Mouse (Mus musculus) embryonic facial prominence, embryonic 15.5 days (tissue): ENCODE data around the gene Esp6. TPM values are rescaled to one million over a fixed set of nuclear protein-coding genes. Genes with fewer than 3 reads are reported as not detected.
"Not testable (repeated sequence)": the region's sequence is repeated elsewhere in the genome, so short reads cannot be mapped to it uniquely, and the experiment has no call there.

Experiments used
- ATAC-seq: fragments of 200-750 bp; cut with Nextera tagmentation; 2 replicates; pipeline ENCODE4 v1.8.0; 2017; ENCODE audit warnings: low read depth, moderate TSS enrichment; ENCODE audit not compliant: insufficient number of reproducible peaks, low FRiP score, low TSS enrichment
- H3K27ac ChIP-seq: fragments of 300-500 bp; sonication (generic); replicated peaks from 2 replicates; pipeline ENCODE4 v1.5.1; 2015; ENCODE audit warnings: mild to moderate bottlenecking, inconsistent platforms
- H3K27me3 ChIP-seq: fragments of 300-500 bp; sonication (generic); 2 replicates; pipeline ENCODE4 v1.6.1; 2015; ENCODE audit warnings: inconsistent platforms
- H3K36me3 ChIP-seq: fragments of 300-500 bp; sonication (generic); 2 replicates; pipeline ENCODE4 v1.6.1; 2015; ENCODE audit warnings: mild to moderate bottlenecking, inconsistent platforms
- H3K4me1 ChIP-seq: fragments of 300-500 bp; sonication (generic); 2 replicates; pipeline ENCODE4 v1.6.1; 2015; ENCODE audit warnings: inconsistent platforms
- H3K4me2 ChIP-seq: fragments of 300-500 bp; sonication (generic); replicated peaks from 2 replicates; pipeline ENCODE4 v1.6.1; 2015; ENCODE audit warnings: mild to moderate bottlenecking, inconsistent platforms
- H3K4me3 ChIP-seq: fragments of 300-500 bp; sonication (generic); replicated peaks from 2 replicates; pipeline ENCODE4 v1.5.1; 2015; ENCODE audit warnings: mild to moderate bottlenecking, inconsistent platforms
- H3K9ac ChIP-seq: fragments of 300-500 bp; sonication (generic); 2 replicates; pipeline ENCODE4 v1.6.1; 2015; ENCODE audit warnings: inconsistent platforms
- H3K9me3 ChIP-seq: fragments of 300-500 bp; sonication (generic); replicated peaks from 2 replicates; pipeline ENCODE4 v1.6.1; 2016; ENCODE audit warnings: inconsistent platforms
- WGBS: fragments of 180-500 bp; shearing (Covaris S2); methylation state at CpG from one replicate; pipeline ENCODE4 v1.1.7; 2015; 5-methylcytosine and 5-hydroxymethylcytosine counted together
- polyA plus RNA-seq: library from polyadenylated mRNA; unstranded; fragments of >200 nt; fragmentation: Nextera tagmentation; extraction: Ambion mirVana; gene quantifications from 2 replicates; pipeline ENCODE4 v1.2.1, GENCODE M21; 2015

Esp6 gene
- polyA plus RNA-seq, result not detected in 2 replicates

- no peak within 1 kb of the TSS for H3K4me3 ChIP-seq
- H3K4me1 ChIP-seq, result no peaks in the 10 kb centered on the region
- H3K36me3 ChIP-seq, result no peaks in the 10 kb centered on the region
- H3K27ac ChIP-seq, result no peak within 1 kb of the TSS
- no peaks in the 10 kb centered on the region for H3K9me3 ChIP-seq
- no peak for ATAC-seq
- no peak within 1 kb of the TSS for H3K4me2 ChIP-seq
- H3K9ac ChIP-seq, result no peak within 1 kb of the TSS
- 75% methylated on average over 5 of the region's 5 CpGs for WGBS
- H3K27me3 ChIP-seq, result no peaks in the 10 kb centered on the region
Measured at GRCm38 (mm10) chr17:40561207-40561606, at the start of gene Esp6. Gene Esp6 (plus strand): TSS chr17:40561507.

- ATAC-seq, result no peak
Measured at GRCm38 (mm10) chr17:40519818-40520217, 41.5 kb upstream of the Esp6 start, which contains the start of gene Esp8. Gene Esp8 (plus strand): TSS chr17:40520022.

GRCm38 (mm10) chr17:40529813-40530212 lies 31.5 kb upstream of the Esp6 start:
- Histone ChIP-seq H3K27me3 (no peaks in the 10 kb centered on the region), H3K4me2 (no peak overlapping the region), H3K27ac (no peak overlapping the region), H3K9ac (no peak overlapping the region), H3K4me3 (no peak overlapping the region), H3K4me1 (no peaks in the 10 kb centered on the region), H3K36me3 (no peaks in the 10 kb centered on the region), H3K9me3 (no peaks in the 10 kb centered on the region)
- ATAC-seq, result no peak
- WGBS, result 71% methylated on average over 3 of the region's 3 CpGs

More at GRCm38 (mm10) chr17:40519818-40520217, 41.5 kb upstream of the Esp6 start, which contains the start of gene Esp8:
- H3K4me3 ChIP-seq, result no peak within 1 kb of the TSS
- no peak within 1 kb of the TSS for H3K4me2 ChIP-seq
- H3K9ac ChIP-seq, result no peak within 1 kb of the TSS
- no peaks in the 10 kb centered on the region for H3K36me3 ChIP-seq
- H3K4me1 ChIP-seq, result no peaks in the 10 kb centered on the region
- no peak within 1 kb of the TSS for H3K27ac ChIP-seq
- H3K9me3 ChIP-seq, result no peaks in the 10 kb centered on the region
- WGBS, result 43% methylated on average over 3 of the region's 3 CpGs
- H3K27me3 ChIP-seq, result no peaks in the 10 kb centered on the region

GRCm38 (mm10) chr17:40531147-40531546 lies 30.2 kb upstream of the Esp6 start:
- 67% methylated on average over 1 of the region's 1 CpGs for WGBS
- Histone ChIP-seq H3K4me3 (no peak overlapping the region), H3K27ac (no peak overlapping the region), H3K36me3 (no peaks in the 10 kb centered on the region), H3K27me3 (no peaks in the 10 kb centered on the region), H3K4me2 (no peak overlapping the region), H3K9me3 (no peaks in the 10 kb centered on the region), H3K4me1 (no peaks in the 10 kb centered on the region), H3K9ac (no peak overlapping the region)
- no peak for ATAC-seq

GRCm38 (mm10) chr17:40547005-40547404 lies 14.3 kb upstream of the Esp6 start:
- H3K4me3 ChIP-seq, H3K27ac ChIP-seq, ATAC-seq, H3K27me3 ChIP-seq, H3K4me2 ChIP-seq, H3K4me1 ChIP-seq, H3K9me3 ChIP-seq, H3K9ac ChIP-seq, H3K36me3 ChIP-seq: not testable (repeated sequence)
- WGBS, result 74% methylated on average over 5 of the region's 5 CpGs

- 38% methylated on average over 1 of the region's 1 CpGs for WGBS
- no peak for ATAC-seq
Measured at GRCm38 (mm10) chr17:40553470-40553869, 7.8 kb upstream of the Esp6 start.

GRCm38 (mm10) chr17:40583906-40584305 lies 22.6 kb downstream of the Esp6 start:
- not testable (repeated sequence) for ATAC-seq, H3K4me1 ChIP-seq, H3K27ac ChIP-seq, H3K9ac ChIP-seq, H3K4me2 ChIP-seq, H3K4me3 ChIP-seq, H3K9me3 ChIP-seq, H3K27me3 ChIP-seq, H3K36me3 ChIP-seq
- WGBS, result 43% methylated on average over 6 of the region's 6 CpGs

More at GRCm38 (mm10) chr17:40553470-40553869, 7.8 kb upstream of the Esp6 start:
- no peaks in the 10 kb centered on the region for H3K27me3 ChIP-seq
- H3K9me3 ChIP-seq, result no peaks in the 10 kb centered on the region
- no peak overlapping the region for H3K4me3 ChIP-seq
- H3K4me1 ChIP-seq, result no peaks in the 10 kb centered on the region
- no peak overlapping the region for H3K4me2 ChIP-seq
- H3K27ac ChIP-seq, result no peak overlapping the region
- no peaks in the 10 kb centered on the region for H3K36me3 ChIP-seq
- H3K9ac ChIP-seq, result no peak overlapping the region

- Histone ChIP-seq H3K27ac (no peak overlapping the region), H3K4me3 (no peak overlapping the region), H3K4me2 (no peak overlapping the region), H3K4me1 (no peaks in the 10 kb centered on the region), H3K9me3 (no peaks in the 10 kb centered on the region), H3K36me3 (no peaks in the 10 kb centered on the region), H3K9ac (no peak overlapping the region), H3K27me3 (no peaks in the 10 kb centered on the region)
- no peak for ATAC-seq
Measured at GRCm38 (mm10) chr17:40591297-40591696, 30.0 kb downstream of the Esp6 start.

GRCm38 (mm10) chr17:40598294-40598693 lies 37.0 kb downstream of the Esp6 start, which contains the start of gene Esp4:
Gene Esp4 (plus strand): TSS chr17:40598594.
- no peak for ATAC-seq
- Histone ChIP-seq H3K36me3 (no peaks in the 10 kb centered on the region), H3K9ac (no peak within 1 kb of the TSS), H3K9me3 (no peaks in the 10 kb centered on the region), H3K27me3 (no peaks in the 10 kb centered on the region), H3K27ac (no peak within 1 kb of the TSS), H3K4me2 (no peak within 1 kb of the TSS), H3K4me1 (no peaks in the 10 kb centered on the region), H3K4me3 (no peak within 1 kb of the TSS)

Other genes with a start within 250 kb of the Esp6 start
- 1.8 and 4.6 TPM in 2 replicates for gene Crisp1, start 242.3 kb upstream of the Esp6 start, polyA plus RNA-seq
- 0.39 TPM in 1 of 2 replicates, not detected in the other for gene Esp8, start 41.5 kb upstream of the Esp6 start, polyA plus RNA-seq
- gene Esp4, start 37.1 kb downstream of the Esp6 start, polyA plus RNA-seq, result not detected in 2 replicates
- not detected in 2 replicates for gene Esp3, start 70.6 kb downstream of the Esp6 start, polyA plus RNA-seq
- gene Esp1, start 165.6 kb downstream of the Esp6 start, polyA plus RNA-seq, result not detected in 2 replicates
- 0.12 TPM in 1 of 2 replicates, not detected in the other for gene Crisp2, start 245.5 kb downstream of the Esp6 start, polyA plus RNA-seq
- gene Rhag, start 249.6 kb downstream of the Esp6 start, polyA plus RNA-seq, result 0.13 and 0.35 TPM in 2 replicates